Mouse (Mus musculus) MEL (cell line): Measurements from ENCODE around the gene Rln1. TPM values are rescaled to one million over a fixed set of nuclear protein-coding genes. Genes with fewer than 3 reads are reported as not detected.
A peak's percentile ranks its signal among the peaks of the same experiment; 100 is the strongest.

Source experiments
- DNase-seq: peaks from one replicate; pipeline ENCODE4 v3.0.0; 2011; ENCODE audit warnings: low read depth, low spot score
- H3K27ac ChIP-seq: 2 replicates; pipeline ENCODE4 v1.5.1; 2012; ENCODE audit warnings: low read depth, mild to moderate bottlenecking, control low read depth, low read length, moderate library complexity; ENCODE audit not compliant: control insufficient read depth
- H3K27me3 ChIP-seq, 2 experiments: fragments of 150-350 bp in 1 of 2; sonication (generic) in 1 of 2; 2 replicates each; pipeline ENCODE4 v1.6.1; 2012; ENCODE audit warnings: low read length in 2 of 2, mild to moderate bottlenecking in 2 of 2, improper control_type of control experiment in 1 of 2, moderate library complexity in 1 of 2; ENCODE audit not compliant: insufficient read depth in 2 of 2, control insufficient read depth in 1 of 2
- H3K36me3 ChIP-seq, 2 experiments: 2 replicates each; pipeline ENCODE4 v1.6.1; 2012 to 2014; ENCODE audit warnings: low read length in 2 of 2, improper control_type of control experiment in 1 of 2, inconsistent platforms in 1 of 2, mild to moderate bottlenecking in 1 of 2; ENCODE audit not compliant: insufficient read depth in 2 of 2, control insufficient read depth in 1 of 2
- H3K4me1 ChIP-seq, 2 experiments: fragments of 150-350 bp in 1 of 2; sonication (generic) in 1 of 2; 2 replicates each; pipeline ENCODE4 v1.6.1; 2012; ENCODE audit warnings: low read length in 2 of 2, improper control_type of control experiment in 1 of 2, mild to moderate bottlenecking in 1 of 2; ENCODE audit not compliant: insufficient read depth in 2 of 2, control insufficient read depth in 1 of 2
- H3K4me3 ChIP-seq, 2 experiments: fragments of 150-350 bp in 1 of 2; sonication (generic) in 1 of 2; 2 replicates each; pipeline ENCODE4 v1.5.1; 2012; ENCODE audit warnings: low read depth in 2 of 2, low read length in 2 of 2, mild to moderate bottlenecking in 2 of 2, moderate library complexity in 2 of 2, control low read depth in 1 of 2, improper control_type of control experiment in 1 of 2; ENCODE audit not compliant: control insufficient read depth in 1 of 2, insufficient read depth in 1 of 2
- H3K79me2 ChIP-seq: 2 replicates; pipeline ENCODE4 v1.6.1; 2012; ENCODE audit warnings: mild to moderate bottlenecking, low read length, moderate library complexity; ENCODE audit not compliant: control insufficient read depth, poor library complexity, insufficient read depth
- H3K9ac ChIP-seq: 2 replicates; pipeline ENCODE4 v1.6.1; 2012; ENCODE audit warnings: low read depth, mild to moderate bottlenecking, control low read depth, low read length, moderate library complexity; ENCODE audit not compliant: control insufficient read depth, poor library complexity, severe bottlenecking
- H3K9me3 ChIP-seq: fragments of 150-350 bp; sonication (generic); replicated peaks from 2 replicates; pipeline ENCODE4 v1.6.1; 2012; ENCODE audit warnings: mild to moderate bottlenecking, low read length, improper control_type of control experiment, moderate library complexity; ENCODE audit not compliant: insufficient read depth
- BHLHE40 ChIP-seq: IDR thresholded peaks from 2 replicates; pipeline ENCODE4 v1.6.1; 2012; ENCODE audit warnings: low read depth, mild to moderate bottlenecking, inconsistent platforms, low read length, improper control_type of control experiment, borderline replicate concordance
- CHD1 ChIP-seq: IDR thresholded peaks from 2 replicates; pipeline ENCODE4 v1.6.1; 2012; ENCODE audit warnings: low read depth, mild to moderate bottlenecking, inconsistent platforms, low read length, improper control_type of control experiment
- CTCF ChIP-seq, 3 experiments: IDR thresholded peaks in 2 of 3; conservative IDR thresholded peaks in 1 of 3; 2 replicates each; pipeline ENCODE4 v1.5.1; 2011 to 2012; ENCODE audit warnings: low read length in 3 of 3, low read depth in 2 of 3, mild to moderate bottlenecking in 2 of 3, improper control_type of control experiment in 1 of 3, inconsistent platforms in 1 of 3, mixed read lengths in 1 of 3, moderate library complexity in 1 of 3; ENCODE audit not compliant: control insufficient read depth in 1 of 3, insufficient read depth in 1 of 3, poor library complexity in 1 of 3, severe bottlenecking in 1 of 3
- E2F4 ChIP-seq: IDR thresholded peaks from 2 replicates; pipeline ENCODE4 v1.6.1; 2011; ENCODE audit warnings: low read depth, low read length, improper control_type of control experiment, borderline replicate concordance
- GATA1 ChIP-seq: IDR thresholded peaks from 2 replicates; pipeline ENCODE4 v1.6.1; 2011; ENCODE audit warnings: low read depth, low read length, improper control_type of control experiment
- HCFC1 ChIP-seq: IDR thresholded peaks from 2 replicates; pipeline ENCODE4 v1.6.1; 2012; ENCODE audit warnings: low read depth, mild to moderate bottlenecking, inconsistent platforms, low read length, improper control_type of control experiment, moderate library complexity
- KAT2A ChIP-seq: conservative IDR thresholded peaks from 2 replicates; pipeline ENCODE4 v1.6.1; 2012; ENCODE audit warnings: low read depth, low read length, improper control_type of control experiment, inconsistent platforms
- MAFK ChIP-seq: IDR thresholded peaks from 2 replicates; pipeline ENCODE4 v1.6.1; 2011; ENCODE audit warnings: low read depth, mild to moderate bottlenecking, low read length, improper control_type of control experiment, borderline replicate concordance
- MYC ChIP-seq: IDR thresholded peaks from 2 replicates; pipeline ENCODE4 v1.6.1; 2011; ENCODE audit warnings: low read depth, mild to moderate bottlenecking, low read length, improper control_type of control experiment, moderate library complexity
- NELFE ChIP-seq: IDR thresholded peaks from 2 replicates; pipeline ENCODE4 v1.6.1; 2011; ENCODE audit warnings: low read depth, low read length, improper control_type of control experiment
- NRF1 ChIP-seq: IDR thresholded peaks from 2 replicates; pipeline ENCODE4 v1.6.1; 2014; ENCODE audit warnings: low read depth, mild to moderate bottlenecking, inconsistent platforms, low read length, improper control_type of control experiment, moderate library complexity; ENCODE audit not compliant: poor library complexity, insufficient read depth, severe bottlenecking
- POLR2AphosphoS5 ChIP-seq: IDR thresholded peaks from 2 replicates; pipeline ENCODE4 v1.6.1; 2012; ENCODE audit warnings: low read depth, borderline replicate concordance, mild to moderate bottlenecking, inconsistent platforms, low read length, moderate library complexity, mixed read lengths
- TAL1 ChIP-seq: IDR thresholded peaks from 2 replicates; pipeline ENCODE4 v1.6.1; 2012; ENCODE audit warnings: mild to moderate bottlenecking, inconsistent platforms, low read length, moderate library complexity, mixed read lengths
- ZC3H11A ChIP-seq: IDR thresholded peaks from 2 replicates; pipeline ENCODE4 v1.6.1; 2012; ENCODE audit warnings: low read depth, mild to moderate bottlenecking, inconsistent platforms, low read length, improper control_type of control experiment
- ZMIZ1 ChIP-seq: IDR thresholded peaks from 2 replicates; pipeline ENCODE4 v1.6.1; 2012; ENCODE audit warnings: low read depth, mild to moderate bottlenecking, inconsistent platforms, low read length, improper control_type of control experiment, moderate library complexity
- polyA plus RNA-seq, 2 experiments: library from polyadenylated mRNA; stranded (reverse) in 1 of 2; unstranded in 1 of 2; fragments of >175 nt in 1 of 2; fragments of >200 nt in 1 of 2; gene quantifications; 2 replicates each; pipeline versions ENCODE4 v1.2.1 to v1.2.4; 2012; ENCODE audit warnings: low replicate concordance in 2 of 2, low read depth in 1 of 2; ENCODE audit not compliant: insufficient read length in 2 of 2, insufficient read depth in 1 of 2, missing spikeins in 1 of 2
- total RNA-seq: library from RNA; depleted of rRNA; stranded (reverse); fragments of 300-350 nt; gene quantifications from 2 replicates; pipeline ENCODE4 v1.2.3, GENCODE M21; 2012

Gene Rln1
- total and polyA plus RNA-seq, 3 experiments = 0.04 TPM; not detected in 2

GRCm38 (mm10) chr19:29374947-29375346 is 40.5 kb upstream of the Rln1 start:
- no peak for DNase-seq
- H3K79me2 ChIP-seq = peaks cover 10% of the 10 kb centered on the region
- no peak overlapping the region for H3K4me3 ChIP-seq
- no peaks in the 10 kb centered on the region for H3K27me3 ChIP-seq
- no peak overlapping the region for H3K9ac ChIP-seq
- peaks cover 3 to 24% of the 10 kb centered on the region in 2 experiments for H3K36me3 ChIP-seq
- no peak overlapping the region for H3K27ac ChIP-seq
- no peaks in the 10 kb centered on the region for H3K9me3 ChIP-seq
- TF ChIP-seq CTCF (IDR thresholded peaks at IDR 0.05 in 2 of 3, conservative IDR thresholded peaks at IDR 0.05 in 1 of 3; ENCODE audit: control insufficient read depth in 1 of 3, insufficient read depth in 1 of 3, low read depth in 2 of 3, low read length in 3 of 3, poor library complexity in 1 of 3, severe bottlenecking in 1 of 3) (no peak), E2F4 (no peak)
- peaks cover 6 to 23% of the 10 kb centered on the region in 2 experiments for H3K4me1 ChIP-seq

GRCm38 (mm10) chr19:29373438-29373837 is 39.0 kb upstream of the Rln1 start:
- H3K9me3 ChIP-seq = no peaks in the 10 kb centered on the region
- peaks cover 12 to 31% of the 10 kb centered on the region in 2 experiments for H3K4me1 ChIP-seq
- H3K27ac ChIP-seq = peak overlapping the region; percentile 13; the same call in 1 of the 2 replicates

GRCm38 (mm10) chr19:29372621-29373020 is 38.2 kb upstream of the Rln1 start:
- Histone ChIP-seq H3K9me3 (no peaks in the 10 kb centered on the region), H3K4me3 (peak overlapping the region; percentile 74 to 87), H3K79me2 (peaks cover 10% of the 10 kb centered on the region)
- no peak for DNase-seq
- TF ChIP-seq NRF1 = no peak
- no peak for TF ChIP-seq POLR2AphosphoS5
- no peak for TF ChIP-seq ZC3H11A
- no peak for TF ChIP-seq MYC
- TF ChIP-seq, all 39 proteins: peak for 0
- peaks cover 3 to 43% of the 10 kb centered on the region in 2 experiments for H3K36me3 ChIP-seq
- H3K4me1 ChIP-seq = peaks cover 12 to 37% of the 10 kb centered on the region in 2 experiments
- H3K27ac ChIP-seq = peak overlapping the region; percentile 62
- peak overlapping the region; percentile 76 for H3K9ac ChIP-seq
- no peaks in the 10 kb centered on the region for H3K27me3 ChIP-seq

More at GRCm38 (mm10) chr19:29373438-29373837, 39.0 kb upstream of the Rln1 start:
- Histone ChIP-seq H3K27me3 (no peaks in the 10 kb centered on the region), H3K79me2 (peaks cover 10% of the 10 kb centered on the region), H3K9ac (no peak overlapping the region), H3K4me3 (no peak overlapping the region), H3K36me3 (peaks cover 3 to 35% of the 10 kb centered on the region in 2 experiments)
- DNase-seq = no peak
- TF ChIP-seq POLR2AphosphoS5 (no peak), TAL1 (no peak), HCFC1 (no peak), GATA1 (no peak), CHD1 (no peak), MAFK (no peak), KAT2A (no peak), NELFE (no peak), BHLHE40 (no peak), NRF1 (no peak), ZMIZ1 (no peak)
